Mouse (Mus musculus) lung, adult 2 months (tissue): Measurements from ENCODE around the gene Gnao1.

Source experiments
- CTCF ChIP-seq: fragments of 200-500 bp; IDR thresholded peaks from 2 replicates; pipeline ENCODE4 v1.5.1; 2011; ENCODE audit warnings: mild to moderate bottlenecking, low read length, control low read depth; ENCODE audit not compliant: insufficient read depth
- POLR2A ChIP-seq: fragments of 200-500 bp; IDR thresholded peaks from 2 replicates; pipeline ENCODE4 v1.6.1; 2011; ENCODE audit warnings: low read depth, mild to moderate bottlenecking, control low read depth, low read length, borderline replicate concordance; ENCODE audit errors: extremely low read depth

GRCm38 (mm10) chr8:93811719-93812475, 2.1 kb downstream of the Gnao1 start:
- TF ChIP-seq POLR2A = no peak
- TF ChIP-seq CTCF = no peak
